Mouse (Mus musculus) MEL-GATA-1-ER (cell line): ENCODE data around the gene Tnfsf12.
"Not testable (repeated sequence)": the region's sequence is repeated elsewhere in the genome, so short reads cannot be mapped to it uniquely, and the experiment has no call there.

ENCODE experiments used
- DNase-seq: peaks from one replicate; pipeline ENCODE4 v3.0.0-alpha.2; 2012; ENCODE audit warnings: low read depth; ENCODE audit errors: extremely low read depth

The Tnfsf12 gene

DNA sequence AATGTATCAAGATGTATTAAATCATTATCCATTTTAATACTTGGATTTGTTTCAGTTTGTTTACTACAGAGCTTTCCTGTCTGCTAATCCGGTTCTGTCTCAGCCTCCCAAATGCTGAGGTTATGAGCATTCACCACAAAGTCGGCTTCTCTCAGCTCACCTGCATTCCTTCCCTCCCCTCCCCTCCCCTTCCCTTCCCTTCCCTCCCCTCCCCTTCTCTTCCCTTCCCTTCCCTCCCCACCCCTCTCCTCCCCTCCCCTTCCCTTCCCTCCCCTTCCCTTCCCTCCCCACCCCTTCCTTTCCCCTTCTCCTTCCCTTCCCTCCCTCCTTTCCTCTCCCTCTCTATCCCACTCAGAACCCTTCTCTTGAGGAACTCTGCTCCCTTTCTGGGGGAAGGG lies 9.0 kb upstream of the Tnfsf12 start:
- no peak for DNase-seq

DNA sequence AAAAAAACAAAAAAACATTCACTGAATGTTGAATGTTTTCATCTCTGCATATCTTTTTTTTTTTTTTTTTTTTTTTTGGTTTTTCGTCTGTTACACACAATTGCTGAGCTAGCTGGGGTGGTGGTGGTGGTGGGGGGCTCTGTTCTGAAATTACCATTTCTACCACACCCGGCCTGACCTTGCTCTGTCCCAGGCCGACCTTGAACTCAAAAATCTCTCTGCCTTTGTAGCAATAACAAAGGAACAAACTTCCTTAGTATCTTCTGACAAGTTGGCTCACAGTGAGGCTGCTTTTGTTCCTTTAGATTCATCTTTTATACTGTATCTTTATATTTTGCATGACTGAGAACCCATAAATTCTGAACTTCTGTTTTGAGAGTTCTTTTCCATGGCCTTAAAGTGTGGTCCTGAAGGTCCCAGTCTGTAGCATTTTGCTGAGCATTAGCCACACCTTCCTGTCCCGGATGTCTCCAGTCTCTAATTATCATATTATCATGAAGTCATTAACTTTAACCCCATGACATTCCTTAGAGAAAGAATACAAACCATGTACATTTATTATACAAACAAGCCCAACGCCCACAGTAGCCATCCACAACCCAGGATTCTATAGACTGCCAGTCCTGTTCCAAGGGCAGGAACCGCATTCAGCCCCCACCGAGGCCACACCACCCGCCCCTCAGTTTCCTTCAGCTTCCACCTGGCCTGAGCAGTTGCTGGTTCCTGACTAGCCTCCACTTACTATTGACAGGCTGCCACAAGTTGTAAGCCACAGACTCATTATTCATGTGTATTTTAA lies 8.4 kb upstream of the Tnfsf12 start:
- no peak for DNase-seq

DNA sequence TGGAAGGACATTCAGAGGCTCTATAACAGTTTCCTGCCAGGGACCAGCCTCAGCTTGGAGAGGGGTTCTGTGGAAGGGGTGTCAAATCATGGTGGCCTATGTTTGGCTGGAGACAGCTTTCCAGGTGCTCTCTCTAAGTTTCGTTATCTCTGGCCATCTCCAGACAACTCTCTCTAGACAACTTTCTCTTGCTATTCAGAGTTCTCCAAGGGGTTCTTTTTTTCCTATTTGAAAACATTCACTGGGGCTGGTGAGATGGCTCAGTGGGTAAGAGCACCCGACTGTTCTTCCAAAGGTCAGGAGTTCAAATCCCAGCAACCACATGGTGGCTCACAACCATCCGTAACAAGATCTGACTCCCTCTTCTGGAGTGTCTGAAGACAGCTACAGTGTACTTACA lies 7.7 kb upstream of the Tnfsf12 start:
- not testable (repeated sequence) for DNase-seq

DNA sequence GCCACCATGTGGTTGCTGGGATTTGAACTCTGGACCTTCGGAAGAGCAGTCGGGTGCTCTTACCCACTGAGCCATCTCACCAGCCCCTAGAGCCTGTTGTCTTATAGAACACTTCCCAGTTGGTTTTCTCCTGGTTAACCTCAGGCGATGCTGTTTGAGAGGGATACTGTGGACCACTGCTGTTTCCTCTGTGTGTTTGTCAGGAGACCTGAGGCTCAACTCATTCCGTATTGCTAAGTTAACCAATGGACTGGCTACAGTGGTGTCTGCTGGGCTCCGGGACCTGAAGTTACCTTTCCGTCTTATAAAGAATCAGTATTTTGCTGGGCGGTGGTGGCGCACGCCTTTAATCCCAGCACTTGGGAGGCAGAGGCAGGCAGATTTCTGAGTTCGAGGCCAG lies 7.2 kb upstream of the Tnfsf12 start:
- not testable (repeated sequence) for DNase-seq

DNA sequence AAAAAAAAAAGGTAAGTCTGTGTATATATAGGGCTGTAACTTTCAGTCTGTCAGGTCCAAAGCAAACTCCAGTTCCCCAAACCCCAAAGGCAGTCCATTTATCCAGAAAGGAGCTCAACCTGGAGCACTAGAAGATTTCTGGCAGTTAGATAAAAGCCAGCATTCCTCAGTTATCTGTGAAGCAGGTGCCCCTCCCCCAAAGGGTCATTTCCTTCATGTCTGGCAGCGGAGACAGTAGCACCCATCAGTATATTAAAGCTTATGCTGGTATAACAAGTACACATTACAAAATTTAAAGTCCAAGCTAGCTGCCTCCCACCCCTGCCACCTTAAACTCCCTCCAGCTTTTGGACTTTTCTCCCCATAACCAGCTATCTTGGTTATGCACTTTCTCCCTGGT lies 3.9 kb upstream of the Tnfsf12 start:
- no peak for DNase-seq

DNA sequence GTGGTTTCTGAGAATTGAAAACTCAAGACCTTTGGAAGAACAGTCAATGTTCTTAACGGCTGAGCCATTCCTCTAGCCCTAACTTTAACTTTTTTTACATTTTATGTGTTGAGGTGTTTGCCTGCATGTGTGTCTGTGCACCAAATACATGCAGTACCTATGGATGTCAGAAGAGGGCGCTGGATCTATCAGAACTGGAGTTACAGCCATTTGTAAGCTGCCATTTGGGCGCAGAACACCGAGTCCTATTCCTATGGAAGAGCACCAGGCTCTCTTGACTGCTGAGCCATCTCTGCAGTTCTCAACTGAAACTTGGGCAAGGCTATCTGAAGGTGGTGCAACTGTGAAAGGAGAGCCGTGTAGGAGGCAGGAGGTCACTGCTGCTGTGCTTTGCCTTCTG lies 2.9 kb upstream of the Tnfsf12 start:
- DNase-seq, result no peak

DNA sequence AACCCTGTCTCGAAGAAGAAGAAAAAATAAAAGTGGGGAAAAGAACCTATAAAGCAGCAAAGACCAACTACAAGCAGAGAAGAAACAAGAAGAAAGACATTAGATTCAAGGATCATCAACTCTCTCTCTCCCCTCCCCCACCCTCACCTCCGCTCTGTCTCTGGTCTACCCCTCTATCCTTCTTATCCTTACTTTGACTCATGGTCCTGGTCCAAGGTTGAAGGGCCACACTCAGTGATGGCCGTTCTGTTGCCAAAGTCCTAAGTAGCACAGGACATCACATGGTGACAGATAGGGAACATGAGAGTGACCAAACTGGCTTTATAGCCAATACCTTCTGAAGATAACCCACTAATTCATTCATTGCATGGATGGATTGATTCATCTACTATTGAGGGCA lies 1.7 kb upstream of the Tnfsf12 start:
- DNase-seq, result no peak

DNA sequence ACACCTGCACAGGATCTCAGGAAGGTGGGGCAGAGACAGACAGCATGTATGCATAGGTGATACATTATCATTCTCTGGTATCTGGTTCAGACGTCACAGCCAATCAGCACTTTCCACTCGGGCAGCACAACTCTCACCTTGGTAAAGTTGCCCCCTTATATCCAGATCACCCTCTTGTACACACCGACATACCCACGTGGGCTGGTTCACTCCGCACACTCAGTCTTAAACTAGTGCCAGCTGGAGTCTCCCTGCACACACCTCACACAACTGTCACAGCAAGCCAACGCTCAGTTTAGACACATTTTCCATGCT lies 646 bp downstream of the Tnfsf12 start:
- DNase-seq, result no peak

DNA sequence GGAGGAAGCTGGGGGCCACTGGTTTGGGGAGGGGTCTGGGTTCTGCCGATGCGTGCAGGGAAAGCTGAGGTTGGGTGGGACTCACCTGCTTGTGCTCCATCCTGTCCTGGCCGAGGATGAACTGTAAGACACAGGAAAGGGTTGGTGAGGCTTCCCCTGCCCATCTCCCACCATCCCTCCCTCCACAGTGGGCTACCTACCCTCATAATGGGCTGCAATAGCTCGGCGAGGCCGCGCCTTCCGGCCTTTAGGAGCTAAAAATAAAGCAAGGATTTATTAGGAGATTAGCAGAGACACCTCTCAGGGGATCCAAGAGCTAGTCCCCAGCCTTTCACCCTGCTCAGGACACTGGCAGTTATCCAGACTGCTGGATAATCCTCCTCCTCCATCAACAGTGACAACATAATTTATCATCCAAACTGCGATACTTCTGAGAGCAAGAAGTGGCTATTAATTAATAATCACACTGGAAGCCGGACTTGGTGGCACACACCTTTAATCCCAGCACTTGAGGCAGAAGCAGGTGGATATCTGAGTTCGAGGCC lies 2.2 kb downstream of the Tnfsf12 start:
- no peak for DNase-seq

DNA sequence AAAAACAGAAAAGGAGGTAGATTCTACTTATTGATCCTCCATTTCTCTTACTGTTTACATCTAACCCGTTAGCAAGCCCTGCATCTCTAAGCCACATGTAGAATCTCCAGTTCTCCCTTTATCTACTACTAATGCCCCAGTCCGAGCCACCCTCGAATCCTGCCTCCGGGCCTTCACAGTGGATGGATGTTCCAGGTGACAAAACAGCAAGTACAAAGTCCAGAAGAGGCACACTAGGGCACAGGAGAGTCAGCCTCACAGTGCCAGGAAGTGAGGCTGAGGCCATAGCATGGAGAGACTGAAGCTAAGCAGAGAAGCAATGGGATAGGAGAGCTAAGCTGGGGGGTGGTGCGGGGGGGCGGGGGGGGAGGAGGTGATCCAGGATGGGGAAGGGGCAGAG lies 2.8 kb downstream of the Tnfsf12 start:
- DNase-seq, result no peak

DNA sequence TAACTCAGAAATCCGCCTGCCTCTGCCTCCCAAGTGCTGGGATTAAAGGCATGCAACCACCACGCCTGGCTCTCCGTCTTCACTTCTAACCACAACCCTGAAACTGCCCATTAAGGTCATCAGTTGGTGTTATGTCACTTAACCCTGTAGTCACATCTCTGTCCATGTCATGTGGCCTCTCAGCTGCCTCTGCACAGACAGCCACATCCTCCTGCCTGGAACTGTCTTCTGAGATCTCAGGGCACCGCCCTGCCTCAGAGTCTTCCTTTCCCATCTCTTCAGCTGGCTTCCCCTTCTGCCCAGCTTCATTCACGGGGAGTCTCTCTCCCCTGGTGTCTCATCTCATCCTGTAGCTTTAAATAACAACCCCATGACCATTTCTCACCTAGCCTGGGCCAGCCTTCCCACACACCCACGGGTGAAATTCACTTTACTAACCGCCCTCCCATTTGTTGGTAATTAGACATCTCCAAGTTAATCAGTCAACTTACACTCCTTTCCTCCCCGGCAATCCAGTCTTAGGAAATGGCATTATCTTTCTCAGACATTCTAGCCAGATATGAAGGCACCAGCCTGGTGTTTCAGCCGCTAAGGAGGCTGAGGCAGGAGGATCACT lies 3.3 kb downstream of the Tnfsf12 start:
- DNase-seq, result no peak

DNA sequence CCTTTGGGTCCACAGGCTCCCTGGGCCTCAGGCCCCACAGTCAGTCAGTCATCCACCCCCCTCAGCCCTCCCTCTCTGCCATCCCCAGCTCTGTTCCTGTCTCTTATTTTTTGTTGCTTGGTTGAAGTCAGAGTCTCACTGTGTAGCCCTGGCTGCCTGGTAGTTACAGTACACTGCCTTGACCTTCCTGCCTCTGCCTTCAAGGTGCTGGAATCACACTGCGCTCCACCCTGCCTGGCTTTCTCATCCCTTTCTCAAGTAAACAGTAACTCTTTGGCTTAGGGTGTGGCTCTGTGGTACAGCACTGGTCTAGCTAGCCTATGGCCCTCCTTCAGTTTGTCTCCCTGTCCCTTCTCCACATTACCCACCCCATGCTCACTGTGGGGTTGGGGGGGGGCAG lies 5.8 kb downstream of the Tnfsf12 start:
- no peak for DNase-seq

DNA sequence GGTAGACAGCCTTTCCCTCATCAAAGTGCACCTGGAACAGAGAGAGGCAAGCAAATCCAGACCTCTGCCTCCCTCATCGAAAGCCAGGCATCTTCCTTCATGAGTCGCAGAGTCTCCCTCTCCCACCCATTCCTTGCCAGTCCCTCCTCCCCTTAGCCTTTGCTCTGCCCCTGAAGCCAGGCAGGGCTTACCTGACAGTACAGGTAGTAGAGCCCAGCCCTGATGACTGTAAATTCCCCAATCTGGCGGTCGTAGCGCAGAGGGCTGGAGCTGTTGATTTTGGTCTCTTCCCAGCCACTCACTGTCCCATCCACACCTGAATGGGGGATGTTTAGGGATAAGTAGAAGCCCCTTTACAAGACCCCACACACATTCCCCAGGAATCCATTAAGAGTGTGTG lies 8.6 kb downstream of the Tnfsf12 start:
- DNase-seq, result no peak

DNA sequence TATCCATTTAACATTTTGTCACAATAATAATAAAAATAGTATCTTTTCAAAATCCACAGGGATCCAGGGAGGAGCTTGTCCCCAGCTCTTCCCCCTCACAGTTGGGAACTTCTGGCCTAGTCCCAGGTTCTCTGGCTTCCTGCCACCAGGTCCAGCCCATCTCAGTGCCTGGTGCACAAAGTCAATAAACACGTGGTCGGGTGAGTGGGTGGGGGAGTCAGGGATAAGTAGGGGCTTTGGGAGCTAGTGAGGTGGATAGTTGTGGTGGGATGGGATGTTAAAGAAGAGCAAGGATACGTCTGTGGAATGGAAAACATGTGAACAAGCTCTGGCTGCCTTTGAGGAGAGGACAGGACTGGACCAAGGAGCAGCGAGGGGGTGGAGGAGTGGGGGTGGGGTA lies 9.3 kb downstream of the Tnfsf12 start:
- no peak for DNase-seq

DNA sequence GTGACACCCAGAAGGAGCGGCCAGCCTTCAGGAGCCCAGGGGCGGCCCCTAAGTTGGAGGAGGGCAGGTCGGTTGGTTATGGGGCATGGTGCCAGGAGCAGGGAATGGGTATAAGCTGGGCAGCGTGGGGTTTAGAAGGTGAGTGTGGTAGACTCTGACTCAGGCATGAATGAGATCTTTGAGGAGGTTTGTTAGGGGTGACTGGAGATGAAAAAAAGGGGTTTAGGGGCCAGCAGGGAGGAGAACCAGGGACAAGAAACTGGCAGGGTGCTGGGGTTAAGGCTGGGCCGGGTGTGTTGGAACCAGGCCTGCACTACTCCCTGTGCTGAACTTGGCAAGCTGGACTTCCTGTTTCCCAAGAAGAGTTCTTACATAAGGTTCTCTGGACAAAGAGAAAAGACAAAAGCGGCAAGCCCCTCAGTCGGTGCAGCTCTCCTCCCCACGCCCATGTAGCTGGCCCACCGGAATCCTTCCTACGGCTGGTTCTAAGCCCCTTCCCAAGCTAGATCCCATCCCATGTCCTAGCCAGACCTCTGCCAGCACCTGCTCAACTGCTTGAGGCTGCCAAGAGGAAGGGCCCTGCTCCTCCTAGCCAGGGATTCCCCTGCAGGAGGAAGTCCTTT lies 10.0 kb downstream of the Tnfsf12 start, which contains the start of gene Tnfsf13:
Tnfsf13 (minus strand) TSS at position 259 of the 623 bp plus-strand sequence.
- no peak for DNase-seq

DNA sequence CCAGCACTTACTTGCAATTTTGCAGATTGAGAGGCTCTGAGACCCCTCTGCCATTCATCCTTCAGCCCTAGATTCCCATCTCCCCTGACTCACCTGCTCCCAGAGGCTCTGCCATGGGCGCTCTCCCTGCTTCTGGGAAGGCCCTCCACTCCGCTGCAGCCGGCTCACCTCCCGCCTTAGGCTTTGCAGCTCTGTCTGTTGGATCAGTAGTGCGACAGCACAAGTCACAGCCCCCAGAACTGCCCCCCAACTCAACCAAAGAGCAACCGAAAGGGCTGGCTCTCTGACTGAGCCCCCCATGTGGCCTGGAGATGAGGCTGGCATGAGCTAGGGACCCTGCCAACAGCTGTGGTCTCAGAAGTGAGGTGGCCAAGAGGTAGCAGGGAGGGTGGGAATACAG lies 10.7 kb downstream of the Tnfsf12 start:
- DNase-seq, result no peak

DNA sequence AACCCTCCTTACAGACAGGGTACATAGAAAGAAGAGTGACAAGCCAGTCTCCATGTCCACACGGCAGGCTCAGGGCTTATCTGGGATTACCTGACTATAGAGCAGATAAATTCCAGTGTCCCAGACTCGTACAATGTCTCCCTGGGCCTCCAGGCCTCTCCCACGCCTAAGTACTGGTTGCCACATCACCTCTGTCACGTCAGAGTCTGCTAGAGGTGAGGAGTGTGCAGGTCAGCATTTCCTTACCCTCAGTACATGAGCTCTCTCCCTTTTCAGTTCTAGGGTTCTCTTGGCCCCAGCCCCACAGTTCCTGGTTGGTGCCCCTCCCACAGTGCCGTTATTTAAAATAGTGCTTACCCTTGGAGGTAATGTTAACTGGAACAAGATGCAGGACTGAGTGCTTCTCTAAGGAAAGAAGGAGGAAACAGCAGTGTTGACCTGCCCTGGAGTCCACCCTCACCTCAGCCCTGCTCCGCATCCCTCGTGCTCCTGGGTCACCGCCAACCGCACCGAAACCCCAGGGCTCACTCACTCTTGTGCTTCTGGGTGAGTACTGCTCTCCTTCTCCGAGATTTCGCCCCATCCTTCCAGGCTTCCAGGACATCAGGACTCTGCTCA lies 11.4 kb downstream of the Tnfsf12 start:
- DNase-seq, result no peak

DNA sequence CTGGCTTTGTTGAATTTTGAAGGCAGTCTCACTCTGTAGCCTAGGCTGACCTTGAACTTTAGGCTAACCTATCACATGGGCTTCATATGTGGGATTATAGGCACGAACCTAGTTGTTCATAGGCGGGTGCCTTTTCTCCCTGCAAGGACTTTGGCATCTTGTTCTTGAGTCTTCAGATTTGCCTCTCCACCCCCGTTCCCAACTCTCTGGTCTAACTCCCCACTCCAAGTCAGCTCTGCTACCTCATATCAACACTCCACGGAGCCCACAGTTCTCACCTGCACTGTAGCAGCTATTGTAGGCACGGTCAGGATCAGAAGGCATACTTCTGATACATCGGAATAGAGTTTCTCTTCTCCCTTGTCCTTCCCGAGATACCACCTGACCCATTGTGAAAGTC lies 12.1 kb downstream of the Tnfsf12 start:
- DNase-seq, result no peak

DNA sequence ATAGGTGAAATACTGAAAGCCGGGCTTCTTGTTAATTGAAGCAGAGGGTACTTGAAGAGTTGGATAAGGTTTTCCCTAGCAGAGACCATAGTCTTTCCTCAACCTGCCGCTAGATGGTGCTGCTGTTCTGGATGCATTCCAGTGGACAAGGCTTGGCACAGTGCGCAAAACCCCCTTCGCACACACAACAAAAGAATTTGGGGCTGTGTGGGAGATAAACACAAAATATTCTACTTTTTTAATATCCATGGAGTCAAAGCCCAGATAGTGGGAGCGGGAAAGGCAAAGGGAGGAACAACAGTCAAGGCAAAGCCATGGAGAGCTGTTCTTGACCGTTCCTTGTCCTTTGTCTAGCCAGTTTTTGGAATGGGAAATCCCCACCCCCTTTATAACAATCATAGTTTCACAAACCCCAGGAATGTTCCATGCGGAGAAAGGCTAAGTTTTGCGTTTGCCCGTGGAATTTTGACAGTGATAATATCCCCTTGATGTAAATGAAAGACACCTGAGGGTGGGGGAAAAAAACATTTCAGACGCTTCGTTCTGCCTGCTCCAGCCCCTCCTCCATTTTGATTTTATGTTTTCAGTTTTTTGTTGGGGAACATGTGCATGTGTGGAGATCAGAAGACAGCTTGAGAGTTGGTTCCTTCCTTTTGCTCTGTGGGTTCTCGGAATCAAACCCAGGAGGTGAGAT lies 12.7 kb downstream of the Tnfsf12 start:
- peak; percentile 84 for DNase-seq

DNA sequence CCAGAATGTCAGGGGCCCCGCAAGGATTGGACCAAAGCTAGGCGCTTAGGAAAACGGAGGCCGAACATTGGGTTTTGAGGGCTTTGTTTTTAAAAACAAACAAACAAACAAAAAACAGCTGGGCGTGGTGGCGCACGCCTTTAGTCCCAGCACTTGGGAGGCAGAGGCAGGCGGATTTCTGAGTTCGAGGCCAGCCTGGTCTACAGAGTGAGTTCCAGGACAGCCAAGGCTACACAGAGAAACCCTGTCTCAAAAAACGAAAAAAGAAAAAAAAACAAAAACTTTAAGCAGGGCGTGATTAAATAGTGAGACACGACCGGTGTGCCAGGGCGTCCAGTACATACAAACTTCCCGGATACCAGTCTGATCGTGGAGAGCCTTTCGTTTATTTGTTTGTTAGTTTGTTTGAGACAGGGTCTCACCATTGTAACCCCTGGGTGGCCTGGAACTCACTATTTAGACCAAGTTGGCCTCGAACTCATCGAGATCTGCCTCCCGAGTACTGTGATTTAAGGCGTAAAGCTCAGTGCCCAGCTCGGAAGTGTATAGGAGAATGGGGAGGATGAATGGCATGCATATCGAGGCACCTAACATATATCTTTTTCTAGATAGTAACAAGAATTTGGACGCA lies 13.3 kb downstream of the Tnfsf12 start:
- DNase-seq, result no peak
